Mouse (Mus musculus) right cerebral cortex, adult 18-20 months (tissue): Measurements from ENCODE around the gene Pnrc1.
"Not testable (repeated sequence)": the region's sequence is repeated elsewhere in the genome, so short reads cannot be mapped to it uniquely, and the experiment has no call there.

ENCODE experiments used
- DNase-seq: peaks from one replicate; pipeline ENCODE4 v3.0.0; 2022; ENCODE audit warnings: mixed read lengths

Gene Pnrc1

DNA sequence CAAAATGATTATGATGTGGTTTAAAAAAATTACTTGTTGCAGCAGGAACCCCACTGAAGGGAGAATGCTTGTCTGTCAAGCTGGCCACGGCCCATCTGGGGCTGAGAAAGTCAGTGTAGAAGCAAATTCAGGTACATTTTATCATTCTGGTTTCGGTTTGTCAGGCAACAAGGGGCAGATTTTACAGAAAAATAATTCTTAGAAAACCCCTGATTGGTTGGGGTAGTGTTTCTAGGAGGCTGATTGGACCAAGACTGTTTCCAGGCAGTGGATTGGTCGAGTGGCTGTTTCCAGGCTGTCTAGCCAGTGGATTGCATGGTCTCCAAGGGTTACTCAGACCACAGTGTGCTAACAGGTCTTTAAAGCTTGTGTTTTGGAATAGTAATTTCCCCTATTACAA is at the start of gene Pnrc1:
Pnrc1 (minus strand) TSS at position 162 of the 400 bp plus-strand sequence.
- DNase-seq: peak; percentile 30

GRCm38 (mm10) chr4:33337999-33338398 is 48.0 kb upstream of the Pnrc1 start:
- no peak for DNase-seq

- DNase-seq: no peak
These were observed 43.0 kb upstream of the Pnrc1 start for GRCm38 (mm10) chr4:33332956-33333455.

DNA sequence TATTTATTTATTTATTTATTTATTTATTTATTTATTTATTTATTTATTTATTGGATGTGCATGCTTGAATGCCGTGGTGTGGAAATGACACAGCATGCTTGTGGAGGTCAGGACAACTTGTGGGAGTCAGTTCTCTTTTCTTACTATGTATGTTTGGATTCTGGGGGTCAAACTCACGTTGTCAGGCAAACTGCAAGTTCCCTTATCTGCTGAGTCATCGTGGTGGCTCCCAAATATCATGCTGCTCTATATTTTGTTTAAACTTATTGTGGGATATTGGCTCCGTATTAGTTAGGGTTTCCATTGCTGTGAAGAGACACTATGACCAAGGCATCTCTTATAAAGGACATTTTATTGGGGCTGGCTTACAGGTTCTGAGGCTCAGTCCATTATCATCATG is 41.2 kb upstream of the Pnrc1 start:
- DNase-seq: no peak

DNA sequence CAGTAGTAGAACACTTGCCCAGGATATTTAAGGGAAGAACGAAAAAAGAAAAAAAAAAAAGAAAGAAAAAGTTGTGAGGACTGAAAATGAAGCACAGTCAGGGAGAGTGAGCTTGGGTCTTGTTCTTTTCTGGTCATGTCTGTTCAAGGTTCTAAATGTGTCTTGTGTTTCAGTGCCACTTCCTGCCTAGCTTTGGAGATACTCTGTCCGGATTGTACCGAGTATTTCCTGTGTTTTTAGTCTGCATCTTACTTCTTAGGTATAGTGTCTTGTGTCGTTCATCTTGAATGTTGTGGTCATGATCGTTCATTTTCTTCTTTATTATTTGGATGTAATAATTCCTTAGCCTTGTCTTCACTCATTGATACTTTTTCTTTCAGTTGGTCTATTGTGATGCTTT is 25.9 kb upstream of the Pnrc1 start:
- DNase-seq: no peak

GRCm38 (mm10) chr4:33314150-33314549 is 24.2 kb upstream of the Pnrc1 start:
- DNase-seq: not testable (repeated sequence)

GRCm38 (mm10) chr4:33310840-33311437 is 21.0 kb upstream of the Pnrc1 start:
- no peak for DNase-seq

DNA sequence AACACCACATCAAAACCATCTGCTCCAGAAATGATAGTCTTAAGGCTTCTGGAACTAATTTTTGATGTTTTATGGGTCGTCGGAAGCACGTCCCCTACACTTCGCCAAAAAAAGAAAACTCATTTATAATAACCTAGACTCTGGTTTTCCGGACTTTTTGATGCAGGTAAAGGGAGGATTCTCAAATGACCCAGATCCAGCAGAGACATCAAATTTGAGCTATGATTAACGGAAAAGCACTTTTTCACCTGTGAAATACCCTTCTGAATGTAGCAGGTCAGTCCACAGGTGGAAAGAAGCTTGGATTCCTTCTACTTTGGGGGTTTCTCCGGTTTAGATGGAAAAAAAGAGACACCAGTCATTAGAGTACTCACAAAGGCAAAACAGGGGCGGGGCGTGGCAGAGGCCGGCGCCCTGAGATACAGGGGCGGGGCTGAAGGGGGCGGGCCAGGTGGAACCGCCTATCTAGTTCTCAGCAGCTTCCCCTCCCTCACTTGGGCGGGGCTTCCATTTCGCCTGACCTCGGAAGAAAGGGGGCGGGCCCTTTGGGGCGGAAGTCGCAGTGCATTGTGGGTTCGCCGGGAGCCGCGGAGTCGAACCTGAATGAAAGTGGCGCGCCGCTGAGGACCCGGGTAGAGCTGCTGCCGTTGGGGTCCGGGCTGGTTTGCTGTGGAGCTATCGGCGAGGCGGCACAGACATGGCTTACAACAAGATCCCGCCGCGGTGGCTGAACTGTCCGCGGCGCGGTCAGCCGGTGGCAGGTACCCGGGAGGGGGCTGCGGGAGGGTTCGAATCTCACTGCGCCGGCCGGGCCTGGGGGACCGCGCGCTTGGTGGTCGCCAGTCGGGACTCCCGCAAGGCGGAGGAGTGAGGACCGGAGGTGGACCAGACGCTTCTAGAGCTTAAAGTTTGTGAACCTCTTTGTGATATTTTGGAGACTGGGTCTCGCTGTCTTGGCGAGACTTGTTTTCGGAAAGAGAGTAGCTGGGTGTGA is 20.1 kb upstream of the Pnrc1 start, which contains the start of gene Rngtt:
Rngtt (plus strand) TSS at position 548 of the 994 bp plus-strand sequence.
- peak; percentile 97 for DNase-seq

DNA sequence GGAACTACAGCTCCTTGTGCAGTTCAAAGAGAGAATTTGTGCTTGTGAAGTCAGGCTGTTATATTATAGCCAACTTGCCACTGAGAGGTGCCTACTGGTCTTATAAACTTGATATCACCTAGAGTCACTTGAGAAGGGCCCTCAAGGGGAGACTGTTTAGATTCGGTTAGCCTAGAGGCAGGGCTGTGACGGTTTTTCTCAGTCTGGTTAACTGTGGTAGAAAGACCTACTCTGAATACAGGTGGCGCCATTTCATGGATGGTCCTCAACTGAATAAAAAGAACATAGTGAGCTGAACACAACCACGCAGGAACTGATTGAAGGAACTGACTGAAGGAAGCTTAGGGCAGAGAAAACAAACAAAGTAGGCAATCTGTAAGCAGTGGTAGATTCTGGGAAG is 17.2 kb upstream of the Pnrc1 start:
- no peak for DNase-seq

DNA sequence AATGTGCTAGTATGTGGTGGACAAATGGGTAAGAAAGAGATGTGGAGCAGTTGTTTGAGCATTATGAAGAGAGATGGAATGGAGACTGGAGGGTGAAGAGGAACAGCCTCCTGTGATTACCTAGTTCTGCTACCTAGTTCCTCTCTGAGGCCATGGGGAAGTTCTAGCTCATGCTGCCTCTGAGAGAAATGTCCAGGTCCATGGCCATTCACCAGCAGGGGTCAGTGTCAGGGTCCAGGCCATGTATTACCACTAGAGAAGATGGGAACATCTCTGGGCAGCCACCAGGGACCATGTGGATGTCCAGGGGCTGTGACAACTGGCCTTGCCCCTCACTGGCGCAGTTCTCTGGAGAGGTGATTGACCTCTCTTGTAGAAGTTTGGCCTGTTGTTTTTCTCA is 13.1 kb upstream of the Pnrc1 start:
- no peak for DNase-seq

- DNase-seq: not testable (repeated sequence)
These were observed 11.1 kb upstream of the Pnrc1 start for GRCm38 (mm10) chr4:33300891-33301665.

DNA sequence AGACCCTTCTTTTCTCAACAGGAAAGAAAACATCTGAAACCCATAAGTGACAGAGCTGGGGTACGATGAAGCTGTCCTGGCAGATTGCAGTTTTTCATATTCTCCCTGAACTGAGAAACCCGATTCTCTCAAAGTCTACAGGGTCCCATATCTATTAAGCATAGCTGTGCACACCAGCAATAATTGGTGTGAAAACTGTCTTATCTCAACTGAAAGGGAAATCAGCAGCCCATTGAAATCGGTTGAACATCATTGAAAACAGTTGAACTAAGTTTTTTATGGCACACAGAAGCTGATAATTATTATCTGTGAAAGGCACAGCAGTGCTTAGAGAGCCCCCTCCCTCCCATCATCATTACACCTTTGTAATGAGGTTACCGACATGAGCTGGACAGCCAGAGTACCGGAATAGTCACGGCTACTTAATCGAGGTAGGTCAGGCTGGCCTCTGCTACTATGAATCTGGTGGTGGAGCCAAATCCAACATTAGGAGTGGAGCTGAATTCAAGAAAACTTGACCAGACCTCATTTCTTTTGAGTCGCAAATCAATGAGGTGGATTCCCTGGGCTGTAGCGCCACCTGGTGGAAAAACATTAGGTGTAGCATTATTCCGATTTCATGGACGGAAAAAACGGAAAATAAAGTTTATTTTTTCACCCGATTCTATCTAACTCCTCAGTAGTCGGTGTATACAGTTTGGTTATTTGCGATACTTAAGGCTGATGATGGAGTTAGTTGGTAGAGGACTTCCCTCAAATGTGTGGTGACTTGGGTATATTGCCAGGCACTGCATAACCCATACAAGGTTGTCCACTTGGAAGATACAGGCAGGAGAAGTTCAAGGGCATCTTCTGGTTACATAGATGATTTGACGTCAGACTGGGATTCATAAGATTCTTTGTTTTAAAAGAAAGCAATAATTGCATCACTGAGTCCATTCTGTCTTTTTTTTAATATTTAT is 2.7 kb upstream of the Pnrc1 start:
- peak; percentile 43 for DNase-seq

DNA sequence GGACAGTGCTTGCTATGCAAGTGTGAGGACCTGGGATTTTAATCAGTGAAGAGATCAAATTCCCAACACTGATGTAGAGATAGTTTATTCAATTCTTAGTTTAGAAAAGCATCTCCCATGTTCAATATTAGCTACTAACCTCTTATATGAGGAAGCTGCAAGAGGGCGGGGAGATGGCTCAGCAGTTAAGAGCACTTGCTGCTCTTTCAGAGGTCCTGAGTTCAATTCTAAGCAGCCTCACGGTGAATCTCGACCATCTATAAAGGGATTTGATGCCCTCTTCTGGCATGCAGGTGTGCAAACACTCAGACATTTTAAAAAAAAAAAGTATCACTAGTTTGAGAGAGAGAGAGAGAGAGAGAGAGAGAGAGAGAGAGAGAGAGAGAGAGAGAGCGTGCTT is 915 bp upstream of the Pnrc1 start:
- DNase-seq: no peak

- DNase-seq: no peak
These were observed 785 bp downstream of the Pnrc1 start for GRCm38 (mm10) chr4:33289106-33289650.

DNA sequence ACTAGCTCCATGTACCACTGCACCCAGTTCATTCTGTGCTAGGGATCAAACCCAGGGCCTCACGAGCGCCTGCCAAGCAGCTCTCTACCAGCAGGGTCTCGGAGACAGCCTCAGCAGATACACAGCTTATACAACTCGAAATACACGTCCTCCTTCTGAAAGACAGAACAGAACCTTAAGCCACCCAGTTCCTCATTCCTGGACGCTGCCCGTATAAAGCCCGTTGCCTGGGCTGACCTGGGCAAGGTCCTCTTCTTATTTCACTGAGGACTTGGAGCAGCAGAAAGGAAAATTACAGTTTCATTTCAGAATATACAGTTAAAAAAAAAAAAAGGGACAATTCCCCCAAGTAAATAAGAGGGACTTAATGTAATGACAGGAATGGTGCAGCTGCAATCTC is 4.5 kb downstream of the Pnrc1 start:
- DNase-seq: no peak

DNA sequence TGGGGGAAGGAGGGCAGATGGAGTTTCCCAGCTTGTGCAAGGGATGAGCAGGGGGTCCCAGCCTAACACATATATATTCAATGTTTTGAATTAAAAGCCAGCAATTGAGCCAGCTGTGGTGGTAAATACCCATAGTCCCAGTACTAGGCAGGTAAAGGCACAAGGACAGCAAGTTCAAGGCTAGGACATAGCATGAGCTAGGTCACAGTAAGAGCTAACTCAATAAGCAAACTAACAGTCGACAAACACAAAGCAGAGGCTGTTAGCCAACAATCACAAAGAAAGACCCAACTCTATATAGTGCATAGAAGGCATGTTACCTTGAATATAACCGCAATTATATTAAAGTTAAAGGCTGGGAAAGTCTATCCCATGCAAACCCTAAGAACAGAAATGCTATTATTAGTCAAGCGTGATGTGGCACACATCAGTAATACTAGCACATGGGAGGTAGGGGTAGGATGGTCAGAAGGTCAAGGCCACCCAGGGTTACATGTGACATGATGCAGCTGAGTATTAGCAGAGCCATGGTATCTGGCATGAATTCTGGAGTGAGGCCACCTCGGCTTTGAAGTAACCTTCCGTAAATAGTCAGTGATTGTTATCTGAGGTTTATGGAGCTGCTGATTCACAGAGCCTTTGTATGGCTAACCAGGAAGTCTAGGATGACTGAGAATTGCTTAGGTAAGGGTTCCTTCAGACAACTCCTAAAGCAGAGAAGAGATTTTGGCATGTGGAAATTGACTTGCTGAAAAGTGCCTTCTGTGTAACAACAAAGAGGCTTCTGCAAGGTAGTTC is 5.7 kb downstream of the Pnrc1 start:
- no peak for DNase-seq

DNA sequence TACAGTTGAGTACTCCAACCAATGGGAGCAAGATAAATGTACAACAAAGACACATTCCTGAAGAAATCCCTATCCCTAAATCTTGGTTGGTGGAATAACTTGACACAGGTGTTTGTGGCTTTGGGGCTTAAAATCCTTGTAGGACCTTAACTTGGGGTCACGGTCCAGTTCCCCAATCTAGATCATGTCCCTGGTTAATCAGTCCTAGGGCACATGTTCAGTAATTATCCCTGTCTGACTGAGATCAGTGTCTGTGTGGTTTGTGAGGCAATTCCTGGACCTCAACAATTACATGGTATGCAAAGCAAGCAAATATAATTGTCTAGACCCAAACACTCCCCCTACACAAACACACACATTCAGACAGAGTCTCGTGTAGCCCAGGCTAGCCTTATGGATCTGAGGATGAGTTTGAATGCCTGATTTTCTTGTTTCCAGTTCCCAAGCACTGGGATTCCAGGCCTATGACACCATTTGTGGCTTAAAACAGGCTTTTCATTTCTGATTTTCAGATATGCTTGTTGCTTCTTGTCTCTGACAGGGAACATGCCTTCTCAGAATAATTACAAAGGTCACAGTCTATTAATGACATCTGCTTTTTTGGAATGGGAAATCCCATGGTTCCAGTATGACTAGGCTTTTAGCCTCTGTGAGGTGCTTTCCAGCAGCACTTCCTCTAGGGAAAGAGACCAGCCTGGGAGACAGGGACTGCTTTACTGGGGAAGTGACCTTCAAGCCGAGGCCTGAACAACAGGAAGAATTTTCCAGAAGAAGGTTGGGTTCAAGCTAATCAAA is 7.9 kb downstream of the Pnrc1 start:
- no peak for DNase-seq

DNA sequence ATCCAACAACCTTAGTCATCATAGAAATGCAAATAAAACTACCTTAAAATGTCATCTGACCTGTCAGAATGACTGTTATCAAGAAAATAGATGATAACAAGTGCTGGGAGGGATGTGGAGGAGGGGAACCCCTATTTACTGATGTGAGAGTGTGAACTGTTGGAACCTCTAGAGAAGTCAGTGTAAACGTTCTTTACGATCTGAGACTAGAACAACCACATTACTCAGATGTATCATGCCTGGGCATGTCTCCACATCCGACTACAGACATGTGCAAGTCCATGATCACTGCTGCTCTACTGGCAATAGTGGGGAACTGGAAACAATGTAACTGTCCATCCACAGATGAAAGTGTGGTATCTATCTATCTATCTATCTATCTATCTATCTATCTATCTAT is 16.5 kb downstream of the Pnrc1 start:
- DNase-seq: no peak

- DNase-seq: no peak
These were observed 19.3 kb downstream of the Pnrc1 start for GRCm38 (mm10) chr4:33270386-33271314.
